Mouse (Mus musculus): ENCODE measurements at regions not wholly inside any gene's neighbourhood (a gene's known extent, or its start where the extent isn't known, plus 50 kb on each side); places are given as distances from the start of the nearest gene placed in this dataset.

DNA sequence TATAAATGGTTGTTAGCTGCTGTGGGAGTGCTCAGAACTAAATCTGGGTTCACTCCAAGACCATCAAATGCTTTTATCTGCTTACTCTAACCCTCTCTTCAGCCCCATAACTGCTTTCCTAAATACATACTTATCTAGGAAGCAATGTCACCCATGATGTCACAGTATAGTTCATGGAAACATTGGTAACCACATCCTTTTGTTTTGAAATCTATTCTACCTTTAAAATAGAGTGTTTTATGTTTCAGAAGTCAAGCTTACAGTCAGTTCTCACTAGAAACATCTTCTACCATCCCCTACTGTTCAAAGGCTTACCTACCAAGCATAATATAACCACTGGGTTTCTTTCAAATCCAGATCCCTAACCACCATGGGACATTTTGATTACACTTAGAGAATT, 436.4 kb upstream of the Intu start:
- Histone ChIP-seq H3K36me3 (no peaks in the 10 kb centered on the region), H3K27ac (no peak overlapping the region), H3K27me3 (replicated peaks) (no peaks in the 10 kb centered on the region), H3K4me3 (no peak overlapping the region), H3K4me1 (no peaks in the 10 kb centered on the region), H3K9me3 (no peaks in the 10 kb centered on the region), H3K9ac (no peak overlapping the region), H3K4me2 (replicated peaks) (no peak overlapping the region)
- ATAC-seq (ENCODE audit: low FRiP score, low read depth): no peak

DNA sequence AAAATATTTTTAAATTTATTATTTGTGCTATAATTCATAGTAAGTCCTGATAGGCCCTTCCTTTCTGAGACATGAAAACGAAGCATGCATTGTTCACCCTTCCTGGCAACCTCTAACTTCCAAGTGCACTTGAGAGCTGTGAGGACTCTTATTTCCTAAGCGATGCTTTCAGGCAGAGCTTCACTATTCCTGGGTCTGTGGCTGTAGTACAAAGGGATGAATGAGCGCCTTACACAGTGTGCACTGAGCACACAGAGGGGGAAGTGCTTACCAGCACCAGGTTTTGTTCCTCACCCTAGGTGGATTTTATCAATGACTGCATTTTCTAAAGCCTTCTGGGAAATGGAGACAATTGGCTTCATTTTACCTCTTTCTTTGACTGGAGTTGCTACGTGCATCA, 428.4 kb upstream of the Intu start:
- Histone ChIP-seq H3K4me3 (no peak overlapping the region), H3K27me3 (replicated peaks) (no peaks in the 10 kb centered on the region), H3K27ac (no peak overlapping the region), H3K9me3 (no peaks in the 10 kb centered on the region), H3K36me3 (no peaks in the 10 kb centered on the region), H3K9ac (no peak overlapping the region), H3K4me1 (no peaks in the 10 kb centered on the region; the same call in 1 of the 2 replicates), H3K4me2 (replicated peaks) (no peak overlapping the region)
- ATAC-seq (ENCODE audit: low FRiP score, low read depth): peak; percentile 89
- WGBS: 24% methylated on average over 4 of the region's 4 CpGs

DNA sequence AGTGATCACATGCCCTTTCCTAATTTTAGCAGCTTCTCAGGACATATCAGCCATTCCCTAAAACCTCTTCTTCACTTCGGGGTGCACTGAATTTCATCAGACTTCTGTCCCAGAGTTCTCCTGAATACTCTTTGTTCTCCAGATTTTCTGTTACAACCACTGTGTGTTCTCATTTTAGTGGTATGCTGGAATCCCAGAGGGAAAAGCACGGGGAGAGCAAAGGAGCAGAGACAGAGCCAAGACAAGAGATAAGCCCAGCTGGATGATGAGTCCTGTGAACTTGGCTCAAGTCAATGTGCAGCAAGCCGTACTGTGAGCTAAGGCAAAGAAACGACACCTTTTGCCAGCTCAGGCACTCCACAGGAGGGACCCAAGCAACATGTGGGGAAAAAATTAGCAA, 416.3 kb upstream of the Intu start:
- Histone ChIP-seq H3K9ac (no peak overlapping the region), H3K4me1 (peaks cover 10% of the 10 kb centered on the region), H3K27ac (no peak overlapping the region), H3K4me2 (replicated peaks) (no peak overlapping the region), H3K4me3 (no peak overlapping the region), H3K36me3 (no peaks in the 10 kb centered on the region), H3K9me3 (no peaks in the 10 kb centered on the region), H3K27me3 (replicated peaks) (no peaks in the 10 kb centered on the region)
- no peak for ATAC-seq (ENCODE audit: low FRiP score, low read depth)
- WGBS: 69% methylated on average over 4 of the region's 4 CpGs

DNA sequence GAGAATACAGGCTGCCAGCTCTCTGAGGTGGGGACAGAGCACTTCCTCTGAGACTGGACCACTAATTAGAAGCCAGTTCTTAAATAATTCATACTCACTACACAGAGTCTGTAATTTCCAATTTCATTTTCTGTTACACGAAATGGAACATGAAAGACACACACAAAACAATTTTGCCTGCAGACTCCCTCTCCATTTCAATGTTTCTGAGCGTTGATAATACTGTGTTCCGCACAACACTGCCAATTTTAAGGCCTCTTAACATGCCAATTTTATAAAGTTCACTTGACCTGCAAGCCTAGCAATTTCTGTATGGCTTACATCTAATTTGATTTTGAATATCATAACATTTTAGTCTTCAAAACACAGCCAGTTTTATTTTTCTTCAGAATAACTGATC, 412.5 kb upstream of the Intu start:
- H3K27me3 ChIP-seq (replicated peaks): no peaks in the 10 kb centered on the region
- no peak overlapping the region for H3K4me3 ChIP-seq
- H3K9me3 ChIP-seq: no peaks in the 10 kb centered on the region
- no peak for ATAC-seq (ENCODE audit: low FRiP score, low read depth)
- no peak overlapping the region for H3K4me2 ChIP-seq (replicated peaks)
- no peak overlapping the region for H3K27ac ChIP-seq
- no peak overlapping the region for H3K9ac ChIP-seq
- H3K4me1 ChIP-seq: peaks cover 19% of the 10 kb centered on the region
- no peaks in the 10 kb centered on the region for H3K36me3 ChIP-seq
- WGBS: 86% methylated on average over 3 of the region's 3 CpGs

DNA sequence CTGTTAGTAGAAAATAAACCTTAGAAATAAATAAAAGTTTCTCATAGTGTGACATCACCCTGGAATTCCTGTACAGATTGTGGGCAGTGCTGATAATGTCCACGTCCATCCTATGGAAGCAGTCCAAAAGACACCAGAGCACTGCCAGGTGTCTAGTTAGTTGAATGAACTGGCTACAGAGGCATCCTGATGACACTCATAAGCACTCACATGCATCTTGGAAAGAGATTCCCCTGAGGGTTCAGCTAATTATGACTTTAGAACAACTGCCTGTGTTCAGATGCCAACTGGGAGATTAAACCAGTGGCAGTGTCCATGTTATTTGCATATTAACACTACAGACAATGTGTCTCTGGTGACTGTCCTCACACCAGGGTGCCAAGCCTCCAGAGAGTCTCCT, 411.6 kb upstream of the Intu start:
- Histone ChIP-seq H3K27me3 (replicated peaks) (no peaks in the 10 kb centered on the region), H3K9me3 (no peaks in the 10 kb centered on the region), H3K4me3 (no peak overlapping the region), H3K4me2 (replicated peaks) (no peak overlapping the region; the same call in 1 of the 2 replicates), H3K4me1 (peaks cover 19% of the 10 kb centered on the region), H3K36me3 (no peaks in the 10 kb centered on the region), H3K27ac (no peak overlapping the region), H3K9ac (no peak overlapping the region)
- 31% methylated on average over 1 of the region's 1 CpGs for WGBS
- ATAC-seq (ENCODE audit: low FRiP score, low read depth): peak; percentile 34; the same call in 1 of the 2 replicates

DNA sequence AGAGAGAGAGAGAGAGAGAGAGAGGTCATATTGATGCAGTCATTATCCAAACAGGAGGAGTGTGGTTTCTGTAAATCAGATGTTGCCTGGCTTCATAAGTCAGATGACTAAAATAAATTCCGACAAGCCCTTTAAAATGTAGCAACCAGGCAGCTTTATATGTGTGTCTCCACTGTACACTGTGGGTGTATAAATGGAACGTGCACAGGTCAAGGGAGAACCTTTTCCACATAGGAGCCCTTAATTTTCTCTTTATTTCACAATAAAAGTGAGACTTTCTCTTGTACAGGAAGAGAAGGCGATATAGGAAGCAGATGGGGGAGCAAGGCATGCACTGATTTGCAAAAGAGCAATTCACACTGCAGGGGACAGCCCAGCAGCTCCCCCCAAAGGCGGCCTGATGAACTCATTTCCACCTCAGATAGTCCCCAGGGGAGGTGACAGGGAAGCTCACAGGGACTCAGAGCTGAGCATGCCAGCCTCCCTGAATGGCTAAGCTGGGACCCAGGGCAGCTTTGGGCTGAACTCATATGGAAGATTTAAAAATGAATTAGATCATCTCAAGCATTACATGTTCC, 410.7 kb upstream of the Intu start:
- Histone ChIP-seq H3K9me3 (no peaks in the 10 kb centered on the region), H3K36me3 (no peaks in the 10 kb centered on the region), H3K4me1 (peaks cover 14% of the 10 kb centered on the region), H3K9ac (no peak overlapping the region), H3K27me3 (replicated peaks) (no peaks in the 10 kb centered on the region), H3K4me2 (replicated peaks) (peak overlapping the region; percentile 22; the same call in 1 of the 2 replicates), H3K27ac (no peak overlapping the region), H3K4me3 (no peak overlapping the region)
- WGBS: 26% methylated on average over 4 of the region's 4 CpGs
- peak; percentile 77 for ATAC-seq (ENCODE audit: low FRiP score, low read depth)

DNA sequence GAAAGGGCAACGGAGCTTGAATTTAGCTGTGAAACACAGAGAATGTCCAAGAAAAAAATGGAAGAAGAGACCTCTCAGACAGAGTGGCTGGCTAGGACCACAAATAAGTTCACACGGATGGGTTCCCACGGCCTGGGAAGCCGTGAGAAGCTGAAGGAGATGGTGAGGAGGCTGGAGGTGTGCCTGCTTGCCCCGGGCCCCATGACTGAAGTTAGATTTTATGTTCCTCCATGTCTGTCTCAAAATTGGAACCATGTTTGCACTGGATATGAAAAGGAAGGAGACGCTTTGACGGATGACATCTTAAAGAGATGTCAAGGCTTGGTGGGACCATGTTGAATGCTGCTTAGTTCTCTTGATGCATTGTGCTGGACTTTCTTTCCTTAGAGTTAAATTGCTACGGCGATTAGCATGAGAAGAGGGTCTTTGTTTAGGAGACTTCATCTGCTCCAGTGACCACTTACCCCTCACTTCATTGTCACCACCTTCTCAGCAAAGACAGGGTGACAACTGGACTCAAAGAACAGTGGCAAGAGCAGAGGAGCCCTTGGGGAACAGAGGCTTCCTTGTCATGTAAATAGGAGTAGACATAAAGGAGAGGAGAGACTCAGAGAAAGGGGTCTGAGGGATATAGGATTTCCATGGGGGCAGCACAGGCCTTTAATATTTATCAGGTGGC, 407.4 kb upstream of the Intu start:
- WGBS: 40% methylated on average over 9 of the region's 9 CpGs
- H3K27ac ChIP-seq: no peak overlapping the region

DNA sequence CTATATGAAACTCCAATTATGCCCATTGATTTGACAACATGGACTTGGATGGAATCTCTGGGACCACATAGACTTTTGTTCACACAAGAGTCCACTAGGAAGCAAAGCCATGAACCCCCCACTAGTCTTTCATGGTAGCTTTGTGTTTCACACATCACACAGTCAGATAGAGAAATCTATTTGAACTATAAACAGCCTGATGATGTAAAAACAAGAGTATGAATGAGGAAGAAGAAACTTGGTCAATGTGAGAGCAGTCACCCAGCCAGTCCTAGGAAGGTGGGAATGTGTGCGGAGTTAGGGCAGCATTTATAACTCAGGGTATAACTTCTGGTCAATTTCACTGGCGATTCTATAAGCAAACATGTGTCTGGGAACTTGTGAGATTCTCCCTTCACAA, 404.2 kb upstream of the Intu start:
- WGBS: 89% methylated on average over 2 of the region's 2 CpGs

More for the DNA sequence above, 407.4 kb upstream of the Intu start:
- Histone ChIP-seq H3K4me1 (peaks cover 14% of the 10 kb centered on the region), H3K4me2 (replicated peaks) (no peak overlapping the region), H3K9me3 (no peaks in the 10 kb centered on the region), H3K4me3 (no peak overlapping the region), H3K36me3 (no peaks in the 10 kb centered on the region), H3K9ac (no peak overlapping the region), H3K27me3 (replicated peaks) (no peaks in the 10 kb centered on the region)
- ATAC-seq (ENCODE audit: low FRiP score, low read depth): no peak

DNA sequence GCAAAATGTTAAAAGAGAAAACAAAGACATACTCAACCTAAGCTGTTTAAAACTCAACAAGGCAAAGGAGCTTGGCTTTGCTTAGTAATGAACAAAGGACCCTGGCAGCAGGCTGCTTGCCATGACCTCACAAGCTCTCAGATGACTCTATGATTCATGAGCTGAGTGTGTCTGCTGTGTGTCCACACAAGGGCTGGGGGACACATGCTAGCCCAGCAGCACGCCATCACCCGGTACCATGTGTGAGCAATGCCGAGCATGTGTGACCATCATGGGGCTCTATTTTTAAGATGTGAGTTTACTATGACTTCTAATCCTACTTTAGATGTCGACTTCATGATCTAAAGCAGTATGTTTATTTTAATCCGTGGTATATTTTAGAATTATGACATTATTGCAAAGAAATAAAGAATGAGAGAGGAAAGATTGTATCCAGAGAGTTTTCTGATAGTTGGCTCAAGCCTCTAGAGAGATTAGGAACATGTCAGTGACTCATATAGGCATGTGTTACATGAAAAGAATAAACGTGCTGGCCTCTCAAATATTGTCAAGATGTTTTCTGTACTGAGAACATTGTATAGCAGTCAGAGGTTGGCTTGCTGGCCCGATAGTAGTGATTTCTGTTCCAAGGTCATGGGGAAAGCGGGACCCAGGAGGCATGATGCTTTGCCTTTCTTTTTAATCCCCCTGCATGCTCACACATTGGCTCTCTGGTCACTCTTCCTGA, 400.1 kb upstream of the Intu start:
- Histone ChIP-seq H3K36me3 (no peaks in the 10 kb centered on the region), H3K27me3 (replicated peaks) (no peaks in the 10 kb centered on the region), H3K9ac (no peak overlapping the region), H3K4me1 (no peaks in the 10 kb centered on the region), H3K4me3 (no peak overlapping the region), H3K27ac (no peak overlapping the region), H3K9me3 (no peaks in the 10 kb centered on the region), H3K4me2 (replicated peaks) (no peak overlapping the region)
- no peak for ATAC-seq (ENCODE audit: low FRiP score, low read depth)
- WGBS: 90% methylated on average over 8 of the region's 8 CpGs

More for the DNA sequence above, 404.2 kb upstream of the Intu start:
- Histone ChIP-seq H3K4me1 (no peaks in the 10 kb centered on the region), H3K9ac (no peak overlapping the region), H3K36me3 (no peaks in the 10 kb centered on the region), H3K4me2 (replicated peaks) (no peak overlapping the region), H3K9me3 (no peaks in the 10 kb centered on the region), H3K27ac (no peak overlapping the region), H3K27me3 (replicated peaks) (no peaks in the 10 kb centered on the region), H3K4me3 (no peak overlapping the region)
- ATAC-seq (ENCODE audit: low FRiP score, low read depth): no peak

DNA sequence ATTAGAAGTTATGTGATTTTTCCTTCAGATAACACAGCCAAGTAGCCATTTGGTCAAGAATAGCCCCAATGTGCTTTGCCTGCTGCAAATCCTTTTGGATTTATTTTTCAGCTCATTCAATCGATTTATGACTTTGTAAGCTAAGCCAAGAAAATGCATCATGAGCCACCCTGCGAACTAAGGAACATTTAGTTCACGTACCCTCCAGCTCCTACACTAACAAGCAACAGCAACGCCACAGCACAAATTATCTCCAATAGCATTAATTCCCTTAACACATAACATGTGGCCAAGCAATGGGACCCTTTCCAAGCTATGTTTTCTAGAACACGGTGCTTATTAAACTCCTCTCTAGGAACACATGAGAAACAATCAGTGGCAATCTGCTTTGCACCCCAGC, 392.4 kb upstream of the Intu start:
- ATAC-seq (ENCODE audit: low FRiP score, low read depth): no peak
- H3K36me3 ChIP-seq: no peaks in the 10 kb centered on the region
- no peak overlapping the region for H3K27ac ChIP-seq
- H3K4me1 ChIP-seq: no peaks in the 10 kb centered on the region
- 92% methylated on average over 5 of the region's 5 CpGs for WGBS
- H3K9ac ChIP-seq: no peak overlapping the region
- H3K4me3 ChIP-seq: no peak overlapping the region
- H3K9me3 ChIP-seq: no peaks in the 10 kb centered on the region
- no peak overlapping the region for H3K4me2 ChIP-seq (replicated peaks)
- H3K27me3 ChIP-seq (replicated peaks): no peaks in the 10 kb centered on the region

DNA sequence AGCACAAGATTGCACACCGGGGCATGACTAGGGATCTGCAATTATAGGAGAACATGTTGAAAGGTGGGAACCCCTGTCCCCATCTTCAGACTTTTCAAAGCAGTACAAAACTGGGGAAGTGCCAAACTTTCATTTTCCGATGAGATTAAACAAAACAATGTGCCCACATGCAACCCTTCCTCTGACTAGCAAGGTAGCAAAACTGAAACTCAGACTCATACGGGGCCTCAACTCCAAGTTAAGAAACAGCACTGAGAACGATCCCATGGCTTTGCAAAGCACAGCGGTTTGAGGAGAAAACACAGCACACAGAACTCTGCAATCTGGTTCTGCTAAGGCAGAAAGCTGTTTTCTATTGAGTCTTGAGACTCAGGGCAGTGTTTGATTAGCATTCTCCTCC, 388.9 kb upstream of the Intu start:
- no peaks in the 10 kb centered on the region for H3K27me3 ChIP-seq (replicated peaks)
- no peak overlapping the region for H3K9ac ChIP-seq
- H3K4me2 ChIP-seq (replicated peaks): no peak overlapping the region
- H3K9me3 ChIP-seq: 0 out of 2 replicates have a peak, but pooled peaks cover 3% of the 10 kb centered on the region
- H3K27ac ChIP-seq: no peak overlapping the region
- no peaks in the 10 kb centered on the region for H3K36me3 ChIP-seq
- WGBS: 92% methylated on average over 5 of the region's 5 CpGs
- H3K4me3 ChIP-seq: no peak overlapping the region
- H3K4me1 ChIP-seq: no peaks in the 10 kb centered on the region
- no peak for ATAC-seq (ENCODE audit: low FRiP score, low read depth)

DNA sequence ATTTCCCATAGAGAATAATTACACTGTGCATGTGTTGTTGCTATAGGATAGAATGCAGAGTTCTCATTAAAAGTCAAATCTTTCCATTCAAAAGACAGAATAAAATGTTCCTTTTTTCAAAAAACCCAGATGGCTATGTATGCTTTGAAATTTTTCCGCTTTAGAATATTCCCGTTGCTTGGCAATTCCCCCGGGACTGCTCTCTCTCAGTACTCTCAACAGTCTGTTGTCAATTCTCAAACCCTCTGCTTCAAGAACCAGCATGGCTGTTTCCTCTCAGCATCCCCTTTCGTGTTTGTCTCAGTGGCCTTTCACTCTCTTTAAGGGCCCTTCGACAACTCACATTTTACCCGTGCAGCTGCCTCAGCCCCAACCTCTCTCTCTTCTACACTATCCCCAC, 372.5 kb upstream of the Intu start:
- Histone ChIP-seq H3K4me3 (no peak overlapping the region), H3K27me3 (replicated peaks) (no peaks in the 10 kb centered on the region), H3K9me3 (no peaks in the 10 kb centered on the region), H3K4me2 (replicated peaks) (no peak overlapping the region), H3K27ac (no peak overlapping the region), H3K4me1 (no peaks in the 10 kb centered on the region), H3K9ac (no peak overlapping the region), H3K36me3 (no peaks in the 10 kb centered on the region)
- 80% methylated on average over 6 of the region's 6 CpGs for WGBS
- no peak for ATAC-seq (ENCODE audit: low FRiP score, low read depth)

All from neural tube, embryonic 12.5 days (tissue).